ENCODE assay signal across 10 mouse cellular contexts in genomic region chr2:167552927-167553402, GRCm38 (mm10). TPM values are rescaled to one million over a fixed set of nuclear protein-coding genes. Genes with fewer than 3 reads are reported as not detected.
A peak's percentile ranks its signal among the peaks of the same experiment; 100 is the strongest.
DNase-seq lines count a peak whose midpoint lies in the region; ATAC-seq and TF ChIP-seq lines count a peak whose summit lies in the region.
"Had no signal": no experiment of that assay in that cellular context is flagged by ENCODE, and none has a peak within 500 bp of the region (broad histone marks: within the 10 kb centered on the region; RNA-seq: fewer than 3 reads in every experiment).

No protein-coding gene starts in this region.

- WGBS in midbrain, embryonic 11.5 days, result 11% methylated on average over 11 of the region's 11 CpGs
- WGBS in midbrain, postnatal 0 days, result 24% methylated on average over 11 of the region's 11 CpGs
- WGBS in embryonic facial prominence, embryonic 11.5 days, result 19% methylated on average over 11 of the region's 11 CpGs
- 30% methylated on average over 11 of the region's 11 CpGs for WGBS in intestine, postnatal 0 days
- 22% methylated on average over 11 of the region's 11 CpGs for WGBS in forebrain, embryonic 16.5 days

- H3K27ac ChIP-seq in midbrain, embryonic 11.5 days (ENCODE audit: low read depth, low read length), result no peak overlapping the region
- H3K27ac ChIP-seq in midbrain, postnatal 0 days (ENCODE audit: low read depth, low read length), result no peak overlapping the region
- H3K27ac ChIP-seq in embryonic facial prominence, embryonic 11.5 days (replicated peaks; ENCODE audit: low read depth, low read length), result peak overlapping the region; percentile 47; the same call in 1 of the 2 replicates
- H3K27ac ChIP-seq in intestine, postnatal 0 days (ENCODE audit: low read depth, low read length), result 0 out of 2 replicates have a peak overlapping the region, but pooled peaks have one; percentile 9
- H3K27ac ChIP-seq in forebrain, embryonic 16.5 days (ENCODE audit: low read length), result no peak overlapping the region

- H3K4me3 ChIP-seq in midbrain, embryonic 11.5 days (ENCODE audit: low read depth, low read length), result no peak overlapping the region
- H3K4me3 ChIP-seq in midbrain, postnatal 0 days (ENCODE audit: low read depth, low read length), result no peak overlapping the region
- no peak overlapping the region for H3K4me3 ChIP-seq in embryonic facial prominence, embryonic 11.5 days (ENCODE audit: low read depth, low read length)
- no peak overlapping the region for H3K4me3 ChIP-seq in intestine, postnatal 0 days (ENCODE audit: low read depth, low read length)
- no peak overlapping the region for H3K4me3 ChIP-seq in forebrain, embryonic 16.5 days (replicated peaks; ENCODE audit: low read length)

- H3K4me2 ChIP-seq in midbrain, embryonic 11.5 days, result no peak overlapping the region
- no peak overlapping the region for H3K4me2 ChIP-seq in midbrain, postnatal 0 days (ENCODE audit: low read depth, low read length, poor library complexity, severe bottlenecking)
- no peak overlapping the region for H3K4me2 ChIP-seq in embryonic facial prominence, embryonic 11.5 days (ENCODE audit: low read depth, low read length)
- no peak overlapping the region for H3K4me2 ChIP-seq in intestine, postnatal 0 days (replicated peaks; ENCODE audit: low read depth)
- H3K4me2 ChIP-seq in forebrain, embryonic 16.5 days (ENCODE audit: low read length), result no peak overlapping the region

- 0 out of 2 replicates have a peak, but pooled peaks cover 2% of the 10 kb centered on the region for H3K4me1 ChIP-seq in midbrain, embryonic 11.5 days (ENCODE audit: control insufficient read depth, insufficient read depth, low read length)
- H3K4me1 ChIP-seq in midbrain, postnatal 0 days (ENCODE audit: insufficient read depth, low read length), result no peaks in the 10 kb centered on the region
- H3K4me1 ChIP-seq in embryonic facial prominence, embryonic 11.5 days (ENCODE audit: control insufficient read depth, insufficient read depth, low read length), result no peaks in the 10 kb centered on the region
- no peaks in the 10 kb centered on the region for H3K4me1 ChIP-seq in intestine, postnatal 0 days (replicated peaks; ENCODE audit: control insufficient read depth, insufficient read depth, low read length)
- no peaks in the 10 kb centered on the region for H3K4me1 ChIP-seq in forebrain, embryonic 16.5 days (replicated peaks; ENCODE audit: control insufficient read depth, insufficient read depth, low read length)

- TF ChIP-seq CTCF in midbrain, postnatal 0 days (IDR thresholded peaks at IDR 0.05), result no peak
- TF ChIP-seq CTCF in intestine, postnatal 0 days (IDR thresholded peaks at IDR 0.05; ENCODE audit: low read depth), result no peak

- peak; percentile 42; the same call in 1 of the 2 replicates for ATAC-seq in midbrain, embryonic 11.5 days (ENCODE audit: low FRiP score)
- ATAC-seq in midbrain, postnatal 0 days (ENCODE audit: low FRiP score), result no peak
- 0 out of 2 replicates have a peak, but pooled peaks have one; percentile 12 for ATAC-seq in embryonic facial prominence, embryonic 11.5 days (replicated peaks; ENCODE audit: insufficient number of reproducible peaks, low FRiP score, low TSS enrichment, low read depth)
- ATAC-seq in intestine, postnatal 0 days, result peak; percentile 38; the same call in 1 of the 2 replicates
- ATAC-seq in forebrain, embryonic 16.5 days, result no peak
- ATAC-seq: activated CD4-positive, CD25-positive, alpha-beta regulatory T cell, adult 4 months; midbrain, embryonic 16.5 days had no signal

- no peaks in the 10 kb centered on the region for H3K36me3 ChIP-seq in midbrain, embryonic 11.5 days (ENCODE audit: control insufficient read depth, insufficient read depth, low read length)
- H3K36me3 ChIP-seq in midbrain, postnatal 0 days (ENCODE audit: insufficient read depth, low read length), result no peaks in the 10 kb centered on the region
- H3K36me3 ChIP-seq in embryonic facial prominence, embryonic 11.5 days (replicated peaks; ENCODE audit: control insufficient read depth, insufficient read depth, low read depth, low read length), result no peaks in the 10 kb centered on the region
- H3K36me3 ChIP-seq in intestine, postnatal 0 days (ENCODE audit: control insufficient read depth, insufficient read depth), result no peaks in the 10 kb centered on the region
- no peaks in the 10 kb centered on the region for H3K36me3 ChIP-seq in forebrain, embryonic 16.5 days (ENCODE audit: control insufficient read depth, insufficient read depth)

- no peak for DNase-seq in midbrain, embryonic 11.5 days (ENCODE audit: low spot score, missing footprints)
- DNase-seq in midbrain, postnatal 0 days (ENCODE audit: low spot score), result no peak
- DNase-seq in embryonic facial prominence, embryonic 11.5 days (ENCODE audit: low spot score), result peak; percentile 49
- no peak for DNase-seq in right cerebral cortex, postnatal 10 days (ENCODE audit: low spot score in 2 of 2)
- DNase-seq in testis, postnatal 10 days (ENCODE audit: low spot score), result no peak

- H3K27me3 ChIP-seq in midbrain, embryonic 11.5 days (ENCODE audit: control insufficient read depth, insufficient read depth, low read length), result no peaks in the 10 kb centered on the region
- no peaks in the 10 kb centered on the region for H3K27me3 ChIP-seq in midbrain, postnatal 0 days (ENCODE audit: insufficient read depth, low read length)
- H3K27me3 ChIP-seq in embryonic facial prominence, embryonic 11.5 days (ENCODE audit: control insufficient read depth, insufficient read depth, low read length), result no peaks in the 10 kb centered on the region
- H3K27me3 ChIP-seq in intestine, postnatal 0 days (replicated peaks; ENCODE audit: control insufficient read depth, insufficient read depth, low read length), result no peaks in the 10 kb centered on the region; the same call in 1 of the 2 replicates
- no peaks in the 10 kb centered on the region for H3K27me3 ChIP-seq in forebrain, embryonic 16.5 days (replicated peaks; ENCODE audit: control insufficient read depth, insufficient read depth, low read length)

- H3K9me3 ChIP-seq in midbrain, embryonic 11.5 days (ENCODE audit: control insufficient read depth, low read length), result no peaks in the 10 kb centered on the region
- no peaks in the 10 kb centered on the region for H3K9me3 ChIP-seq in midbrain, postnatal 0 days (ENCODE audit: low read length)
- no peaks in the 10 kb centered on the region for H3K9me3 ChIP-seq in embryonic facial prominence, embryonic 11.5 days (replicated peaks; ENCODE audit: control insufficient read depth, low read length)
- H3K9me3 ChIP-seq in intestine, postnatal 0 days (ENCODE audit: control insufficient read depth), result no peaks in the 10 kb centered on the region
- H3K9me3 ChIP-seq in forebrain, embryonic 16.5 days (ENCODE audit: control insufficient read depth, low read length), result no peaks in the 10 kb centered on the region

- H3K9ac ChIP-seq in midbrain, embryonic 11.5 days (ENCODE audit: low read length), result no peak overlapping the region
- no peak overlapping the region for H3K9ac ChIP-seq in midbrain, postnatal 0 days (replicated peaks; ENCODE audit: low read length, poor library complexity, severe bottlenecking)
- H3K9ac ChIP-seq in embryonic facial prominence, embryonic 11.5 days (replicated peaks; ENCODE audit: low read length), result no peak overlapping the region
- H3K9ac ChIP-seq in intestine, postnatal 0 days (ENCODE audit: low read depth, low read length), result no peak overlapping the region
- no peak overlapping the region for H3K9ac ChIP-seq in forebrain, embryonic 16.5 days (replicated peaks; ENCODE audit: low read depth, low read length)

RNA-seq across cellular contexts. Expression of gene Snai1, which starts 15.0 kb away (rescaled TPM):
- polyA plus RNA-seq in midbrain, embryonic 11.5 days (2014; fragmentation: Nextera tagmentation; extraction: Ambion mirVana), result 18.4 and 20.8 TPM in 2 replicates
- 0.28 and 0.71 TPM in 2 replicates for total RNA-seq in midbrain, postnatal 0 days (2014; rRNA removed)
- 3.8 and 5.1 TPM in 2 replicates for polyA plus RNA-seq in midbrain, postnatal 0 days (2015; fragmentation: Nextera tagmentation; extraction: Ambion mirVana)
- polyA plus RNA-seq in embryonic facial prominence, embryonic 11.5 days (2014; fragmentation: Nextera tagmentation; extraction: Ambion mirVana), result 66.8 and 76.2 TPM in 2 replicates
- 5.4 and 8.0 TPM in 2 replicates for polyA plus RNA-seq in intestine, postnatal 0 days (2015; fragmentation: Nextera tagmentation; extraction: Ambion mirVana)
- polyA plus RNA-seq in forebrain, embryonic 16.5 days (2015; fragmentation: Nextera tagmentation; extraction: Ambion mirVana), result 4.3 and 4.4 TPM in 2 replicates
- total RNA-seq: common myeloid progenitor, adult 5-6 weeks had no signal
- polyA plus RNA-seq: activated CD4-positive, CD25-positive, alpha-beta regulatory T cell, adult 4 months had no signal

Comparison
In these comparisons a context has a peak if more than half of its experiments do, and no peak if none do; other contexts are left out.
1. ATAC-seq: peak in midbrain, embryonic 11.5 days (single experiment), embryonic facial prominence, embryonic 11.5 days (single experiment) and intestine, postnatal 0 days (single experiment); none in midbrain, postnatal 0 days (single experiment) and forebrain, embryonic 16.5 days (single experiment).
2. H3K27ac ChIP-seq: peak in embryonic facial prominence, embryonic 11.5 days (single experiment) and intestine, postnatal 0 days (single experiment); none in midbrain, embryonic 11.5 days (single experiment), midbrain, postnatal 0 days (single experiment) and forebrain, embryonic 16.5 days (single experiment).